Comparison of ENCODE assay signal across 8 mouse cellular contexts in the genomic region with DNA sequence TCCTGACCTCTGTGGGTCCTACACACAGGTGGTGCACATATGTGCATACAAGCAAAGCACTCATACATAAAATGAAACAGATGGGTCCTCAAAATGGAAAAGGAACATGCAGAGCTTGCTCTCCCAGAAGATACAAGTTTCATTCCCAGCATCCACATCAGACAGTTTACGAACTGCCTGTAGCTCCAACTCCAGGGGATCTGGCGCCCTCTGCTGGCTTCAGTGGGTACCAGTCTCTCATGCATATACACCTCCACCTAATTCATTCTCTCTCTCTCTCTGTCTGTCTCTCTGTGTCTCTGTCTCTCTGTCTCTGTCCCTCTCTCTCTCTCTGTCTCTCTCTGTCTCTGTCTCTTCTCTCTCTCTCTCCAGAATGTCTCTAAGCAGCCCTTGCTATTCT. TPM values are rescaled to one million over a fixed set of nuclear protein-coding genes. Genes with fewer than 3 reads are reported as not detected.
DNase-seq lines count a peak whose midpoint lies in the region; ATAC-seq lines count a peak whose summit lies in the region.
"Had no signal": no experiment of that assay in that cellular context is flagged by ENCODE, and none has a peak within 500 bp of the region (broad histone marks: within the 10 kb centered on the region; RNA-seq: fewer than 3 reads in every experiment).

No protein-coding gene starts in this region.

- no peaks in the 10 kb centered on the region for H3K9me3 ChIP-seq in hindbrain, embryonic 14.5 days (ENCODE audit: control insufficient read depth, low read length)
- H3K9me3 ChIP-seq in hindbrain, embryonic 13.5 days = no peaks in the 10 kb centered on the region
- H3K9me3 ChIP-seq: midbrain, embryonic 12.5 days had no signal

- H3K4me2 ChIP-seq in hindbrain, embryonic 14.5 days (replicated peaks) = no peak overlapping the region
- H3K4me2 ChIP-seq in hindbrain, embryonic 13.5 days = no peak overlapping the region
- H3K4me2 ChIP-seq: midbrain, embryonic 12.5 days had no signal

- H3K27ac ChIP-seq in hindbrain, embryonic 14.5 days = no peak overlapping the region
- no peak overlapping the region for H3K27ac ChIP-seq in hindbrain, embryonic 13.5 days
- H3K27ac ChIP-seq: midbrain, embryonic 12.5 days had no signal

- H3K9ac ChIP-seq in hindbrain, embryonic 14.5 days = no peak overlapping the region
- no peak overlapping the region for H3K9ac ChIP-seq in hindbrain, embryonic 13.5 days
- H3K9ac ChIP-seq: midbrain, embryonic 12.5 days had no signal

- H3K4me3 ChIP-seq in hindbrain, embryonic 14.5 days (replicated peaks; ENCODE audit: low read length) = no peak overlapping the region
- H3K4me3 ChIP-seq in hindbrain, embryonic 13.5 days = no peak overlapping the region
- H3K4me3 ChIP-seq: midbrain, embryonic 12.5 days had no signal

- H3K27me3 ChIP-seq in hindbrain, embryonic 14.5 days (ENCODE audit: control insufficient read depth, insufficient read depth, low read length) = no peaks in the 10 kb centered on the region
- H3K27me3 ChIP-seq in hindbrain, embryonic 13.5 days = no peaks in the 10 kb centered on the region
- H3K27me3 ChIP-seq: midbrain, embryonic 12.5 days had no signal

- no peak for ATAC-seq in hindbrain, embryonic 14.5 days (ENCODE audit: low FRiP score)
- ATAC-seq in hindbrain, embryonic 13.5 days (ENCODE audit: low FRiP score) = no peak

- 37% methylated on average over 2 of the region's 2 CpGs for WGBS in hindbrain, embryonic 14.5 days
- 34% methylated on average over 2 of the region's 2 CpGs for WGBS in hindbrain, embryonic 13.5 days

- H3K36me3 ChIP-seq in hindbrain, embryonic 14.5 days (replicated peaks; ENCODE audit: control insufficient read depth, insufficient read depth) = 0 out of 2 replicates have a peak, but pooled peaks cover under 1% of the 10 kb centered on the region
- peaks cover under 1% of the 10 kb centered on the region; the same call in 1 of the 2 replicates for H3K36me3 ChIP-seq in hindbrain, embryonic 13.5 days
- H3K36me3 ChIP-seq: midbrain, embryonic 12.5 days had no signal

- H3K4me1 ChIP-seq in hindbrain, embryonic 14.5 days (replicated peaks; ENCODE audit: control insufficient read depth, insufficient read depth, low read length) = no peaks in the 10 kb centered on the region
- H3K4me1 ChIP-seq in hindbrain, embryonic 13.5 days (replicated peaks) = peaks cover 6% of the 10 kb centered on the region; the same call in 1 of the 2 replicates

- DNase-seq in hindbrain, embryonic 14.5 days (ENCODE audit: low spot score) = peak; percentile 63
- peak; percentile 80 for DNase-seq in 416B (ENCODE audit: low read depth)
- DNase-seq in CD4-positive helper T cell, adult 2 months (ENCODE audit: low read depth, low spot score) = peak; percentile 51
- peak; percentile 56 for DNase-seq in c-Kit-negative CD71-positive TER-119-positive erythroid progenitor cells, embryonic 14.5 days (ENCODE audit: low read depth, low spot score)
- peak; percentile 89 to 90 for DNase-seq in kidney, postnatal 4 days
- DNase-seq in retina, postnatal 7 days (ENCODE audit: low read depth, low spot score) = peak; percentile 48

RNA-seq across cellular contexts. Expression of gene Taf8, which starts 19.7 kb away (rescaled TPM):
- polyA plus RNA-seq in hindbrain, embryonic 14.5 days (2014; fragmentation: Nextera tagmentation; extraction: Ambion mirVana) = 16.4 and 16.9 TPM in 2 replicates
- polyA plus RNA-seq in hindbrain, embryonic 13.5 days (2015; fragmentation: Nextera tagmentation; extraction: Ambion mirVana) = 23.4 and 23.5 TPM in 2 replicates

RNA-seq across cellular contexts. Expression of gene Ccnd3, which starts 22.4 kb away (rescaled TPM):
- 78.9 and 80.3 TPM in 2 replicates for polyA plus RNA-seq in hindbrain, embryonic 14.5 days (2014; fragmentation: Nextera tagmentation; extraction: Ambion mirVana)
- polyA plus RNA-seq in hindbrain, embryonic 13.5 days (2015; fragmentation: Nextera tagmentation; extraction: Ambion mirVana) = 74.3 and 75.2 TPM in 2 replicates

RNA-seq across cellular contexts. Expression of gene 1700001C19Rik, which starts 45.2 kb away (rescaled TPM):
- polyA plus RNA-seq in hindbrain, embryonic 14.5 days (2014; fragmentation: Nextera tagmentation; extraction: Ambion mirVana) = 0.37 and 0.47 TPM in 2 replicates
- 0.34 and 0.79 TPM in 2 replicates for polyA plus RNA-seq in hindbrain, embryonic 13.5 days (2015; fragmentation: Nextera tagmentation; extraction: Ambion mirVana)

RNA-seq across cellular contexts. Expression of gene AI661453, which starts 46.0 kb away (rescaled TPM):
- 0.23 and 0.31 TPM in 2 replicates for polyA plus RNA-seq in hindbrain, embryonic 14.5 days (2014; fragmentation: Nextera tagmentation; extraction: Ambion mirVana)
- polyA plus RNA-seq in hindbrain, embryonic 13.5 days (2015; fragmentation: Nextera tagmentation; extraction: Ambion mirVana) = 0.22 and 0.34 TPM in 2 replicates
